Mouse (Mus musculus) cerebellum, adult 18-20 months (tissue): Measurements from ENCODE around the gene Hpcal1.
"Not testable (repeated sequence)": the region's sequence is repeated elsewhere in the genome, so short reads cannot be mapped to it uniquely, and the experiment has no call there.

ENCODE experiments used
- DNase-seq, 2 experiments: peaks; one replicate each; pipeline ENCODE4 v3.0.0; 2021

Gene Hpcal1

GRCm38 (mm10) chr12:17791111-17791510 is 100.5 kb downstream of the Hpcal1 start:
- DNase-seq: no peak

GRCm38 (mm10) chr12:17792756-17793155 is 102.1 kb downstream of the Hpcal1 start:
- no peak for DNase-seq

- DNase-seq: peak; percentile 82 to 87
Measured at GRCm38 (mm10) chr12:17795660-17796278, 105.1 kb downstream of the Hpcal1 start.

- DNase-seq: not testable (repeated sequence)
Measured at GRCm38 (mm10) chr12:17798261-17798660, 107.6 kb downstream of the Hpcal1 start.

- DNase-seq: peak; percentile 79 to 80
Measured at GRCm38 (mm10) chr12:17808542-17808941, 117.9 kb downstream of the Hpcal1 start.

- DNase-seq: not testable (repeated sequence)
Measured at GRCm38 (mm10) chr12:17835279-17835678, 144.6 kb downstream of the Hpcal1 start.
